Mouse (Mus musculus) c-Kit-positive CD71-positive TER-119-positive erythroid progenitor cells, embryonic 14.5 days (primary cell): Measurements from ENCODE around the gene Eif3c.

Experiments used
- DNase-seq: peaks from one replicate; pipeline ENCODE4 v3.0.0-alpha.2; 2013; ENCODE audit warnings: low spot score

The Eif3c gene

GRCm38 (mm10) chr7:126554796-126555195, 11.4 kb downstream of the Eif3c start:
- DNase-seq: no peak

GRCm38 (mm10) chr7:126545631-126546030, 20.6 kb downstream of the Eif3c start:
- no peak for DNase-seq

- DNase-seq: no peak
Observed at GRCm38 (mm10) chr7:126541661-126542060, 24.6 kb downstream of the Eif3c start.

GRCm38 (mm10) chr7:126537820-126538585, 28.2 kb downstream of the Eif3c start:
- DNase-seq: peak; percentile 50

GRCm38 (mm10) chr7:126536466-126536865, 29.7 kb downstream of the Eif3c start:
- DNase-seq: no peak

- DNase-seq: no peak
Observed at GRCm38 (mm10) chr7:126535766-126536165, 30.4 kb downstream of the Eif3c start.

GRCm38 (mm10) chr7:126533434-126533833, 32.8 kb downstream of the Eif3c start:
- DNase-seq: no peak

- peak; percentile 42 for DNase-seq
Observed at GRCm38 (mm10) chr7:126528166-126528577, 38.0 kb downstream of the Eif3c start.

GRCm38 (mm10) chr7:126523316-126523715, 42.9 kb downstream of the Eif3c start:
- no peak for DNase-seq

GRCm38 (mm10) chr7:126519513-126519912, 46.7 kb downstream of the Eif3c start:
- no peak for DNase-seq

- no peak for DNase-seq
Observed at GRCm38 (mm10) chr7:126518261-126518941, 47.8 kb downstream of the Eif3c start.

- DNase-seq: no peak
Observed at GRCm38 (mm10) chr7:126511287-126511686, 54.9 kb downstream of the Eif3c start.

GRCm38 (mm10) chr7:126507126-126507778, 59.0 kb downstream of the Eif3c start:
- DNase-seq: no peak

- DNase-seq: no peak
Observed at GRCm38 (mm10) chr7:126504913-126505312, 61.3 kb downstream of the Eif3c start.

GRCm38 (mm10) chr7:126503273-126503878, 62.8 kb downstream of the Eif3c start, which contains the start of gene Atxn2l:
Gene Atxn2l, minus strand, starts transcription at chr7:126503437.
- peak; percentile 96 for DNase-seq

GRCm38 (mm10) chr7:126502751-126503150, 63.5 kb downstream of the Eif3c start:
- DNase-seq: no peak

- DNase-seq: peak; percentile 90
Observed at GRCm38 (mm10) chr7:126502023-126502741, 64.0 kb downstream of the Eif3c start.

- DNase-seq: no peak
Observed at GRCm38 (mm10) chr7:126501684-126502022, 64.6 kb downstream of the Eif3c start.

GRCm38 (mm10) chr7:126499416-126499815, 66.8 kb downstream of the Eif3c start:
- DNase-seq: no peak

- DNase-seq: no peak
Observed at GRCm38 (mm10) chr7:126497966-126498365, 68.2 kb downstream of the Eif3c start.

GRCm38 (mm10) chr7:126496475-126496874, 69.7 kb downstream of the Eif3c start:
- DNase-seq: no peak
